Mouse (Mus musculus): ENCODE measurements at regions not wholly inside any gene's neighbourhood (a gene's known extent, or its start where the extent isn't known, plus 50 kb on each side); places are given as distances from the start of the nearest gene placed in this dataset.

- intact Hi-C loops (cut with DNase I), result no loop called here
- peak; percentile 57 for DNase-seq
Measured at GRCm38 (mm10) chr17:45805471-45806082, 71.9 kb upstream of the 1600014C23Rik start.

DNA sequence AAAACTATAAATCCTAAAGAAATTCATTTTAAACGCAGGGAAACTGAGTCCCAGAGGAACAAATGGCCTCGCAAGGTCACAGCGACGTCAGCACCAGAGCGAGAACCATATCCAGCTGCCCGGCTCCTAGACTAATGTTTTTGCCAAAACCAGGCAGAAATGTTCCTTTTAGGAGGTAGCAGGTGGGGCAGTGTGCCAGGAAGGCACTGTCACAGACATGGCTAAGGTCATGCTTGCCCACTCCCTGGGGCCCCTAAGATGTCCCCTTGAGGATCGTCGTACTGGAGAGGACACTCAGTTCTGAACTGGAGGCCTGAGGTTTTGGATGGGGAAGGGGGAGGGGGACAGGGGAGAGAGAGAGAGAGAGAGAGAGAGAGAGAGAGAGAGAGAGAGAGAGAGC, 69.7 kb upstream of the 1600014C23Rik start:
- intact Hi-C loops (cut with DNase I), result no loop called here
- no peak for DNase-seq

GRCm38 (mm10) chr17:45802439-45802838, 68.8 kb upstream of the 1600014C23Rik start:
- intact Hi-C loops (cut with DNase I), result no loop called here
- no peak for DNase-seq

GRCm38 (mm10) chr17:45799725-45800124, 66.1 kb upstream of the 1600014C23Rik start:
- no peak for DNase-seq
- intact Hi-C loops (cut with DNase I), result no loop called here

GRCm38 (mm10) chr17:45798996-45799395, 65.4 kb upstream of the 1600014C23Rik start:
- intact Hi-C loops (cut with DNase I), result no loop called here
- DNase-seq, result no peak

DNA sequence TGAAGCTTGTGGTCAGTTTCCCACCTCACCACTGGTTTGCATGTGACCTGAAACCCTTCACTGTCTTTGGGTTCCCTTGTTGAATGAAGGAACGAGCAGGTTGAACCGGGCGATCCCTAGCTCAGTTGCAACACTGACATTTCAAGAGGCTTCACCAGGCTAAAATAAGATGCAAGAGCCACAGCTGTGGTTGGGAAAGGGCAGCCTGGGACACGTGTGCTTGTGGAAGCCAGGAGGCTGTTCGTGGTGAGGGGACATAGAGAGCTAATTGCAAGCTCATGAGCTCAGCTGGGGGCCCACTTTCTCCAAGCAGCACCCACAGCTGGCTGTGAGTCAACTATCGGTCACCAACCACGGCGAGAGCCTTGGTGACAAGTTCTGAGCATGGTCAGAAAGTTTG, 64.8 kb upstream of the 1600014C23Rik start:
- intact Hi-C loops (cut with DNase I), result no loop called here

DNA sequence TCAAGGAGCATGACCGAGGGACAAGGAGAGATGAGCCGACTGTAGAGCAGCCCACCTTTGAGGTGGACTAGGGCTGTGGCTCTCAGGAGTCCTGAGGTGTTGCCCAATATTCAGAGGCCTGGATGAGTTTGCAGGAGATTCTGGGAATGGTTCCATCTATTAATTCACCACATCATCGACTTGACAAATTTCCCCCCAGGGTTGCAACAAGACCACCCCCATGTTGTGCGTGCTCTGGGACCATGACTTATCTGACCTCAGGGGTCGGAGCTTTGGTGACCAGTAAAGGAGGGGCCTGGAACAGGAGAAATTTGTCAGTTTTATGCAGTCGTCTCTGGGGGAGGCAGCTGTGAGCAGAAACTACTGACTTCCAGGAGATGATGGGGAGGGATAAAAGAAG, 63.5 kb upstream of the 1600014C23Rik start:
- intact Hi-C loops (cut with DNase I), result no loop called here
- DNase-seq, result no peak

More for the DNA sequence above, 64.8 kb upstream of the 1600014C23Rik start:
- DNase-seq, result no peak

DNA sequence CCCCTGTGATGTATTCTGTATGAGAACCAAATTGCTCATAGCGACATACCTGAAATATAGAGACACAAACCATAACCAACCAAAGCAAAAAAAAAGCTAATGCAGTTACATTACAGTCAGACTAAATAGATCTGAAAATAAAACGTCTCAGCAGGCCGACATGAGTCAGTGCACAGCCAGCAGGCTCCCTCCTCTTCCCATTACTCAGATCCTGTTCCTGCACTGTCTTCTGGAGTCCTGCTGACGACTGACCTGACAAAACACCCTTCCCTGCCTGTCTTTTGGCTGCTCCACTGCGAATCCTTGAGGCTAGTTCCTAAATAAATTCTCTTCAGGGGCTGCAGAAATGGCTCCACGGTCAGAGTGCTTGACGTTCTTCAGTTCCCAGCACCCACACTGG, 61.3 kb upstream of the 1600014C23Rik start:
- no peak for DNase-seq
- intact Hi-C loops (cut with DNase I), result no loop called here

DNA sequence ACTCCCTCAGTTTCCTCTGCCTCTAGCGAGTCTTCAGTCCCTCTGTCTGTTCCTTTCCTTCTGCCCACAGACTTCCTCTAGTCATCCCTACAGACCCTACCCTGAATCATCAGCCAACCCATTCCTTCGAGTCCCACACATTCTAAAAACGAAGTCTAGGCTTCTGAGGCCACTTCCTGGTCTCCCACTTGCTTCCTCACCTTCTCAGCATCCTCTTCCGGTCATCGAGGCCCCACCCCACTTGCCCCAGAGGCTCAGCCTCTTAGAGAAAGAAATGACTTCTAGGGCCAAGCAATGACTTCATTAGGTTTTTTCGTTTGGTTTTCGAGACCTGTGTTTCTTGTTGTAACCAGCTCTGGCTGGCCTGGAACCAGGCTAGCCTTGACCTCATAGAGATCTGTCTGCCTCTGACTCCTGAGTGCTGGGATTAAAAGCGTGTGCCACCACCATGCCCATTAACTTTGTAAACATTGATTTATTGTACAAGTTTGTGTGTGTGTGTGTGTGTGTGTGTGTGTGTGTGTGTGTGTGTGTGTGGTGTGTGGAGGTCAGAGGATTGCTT, 57.4 kb upstream of the 1600014C23Rik start:
- DNase-seq, result no peak
- intact Hi-C loops (cut with DNase I), result no loop called here

GRCm38 (mm10) chr17:45789777-45790176, 56.1 kb upstream of the 1600014C23Rik start:
- DNase-seq, result peak; percentile 26
- intact Hi-C loops (cut with DNase I), result no loop called here

DNA sequence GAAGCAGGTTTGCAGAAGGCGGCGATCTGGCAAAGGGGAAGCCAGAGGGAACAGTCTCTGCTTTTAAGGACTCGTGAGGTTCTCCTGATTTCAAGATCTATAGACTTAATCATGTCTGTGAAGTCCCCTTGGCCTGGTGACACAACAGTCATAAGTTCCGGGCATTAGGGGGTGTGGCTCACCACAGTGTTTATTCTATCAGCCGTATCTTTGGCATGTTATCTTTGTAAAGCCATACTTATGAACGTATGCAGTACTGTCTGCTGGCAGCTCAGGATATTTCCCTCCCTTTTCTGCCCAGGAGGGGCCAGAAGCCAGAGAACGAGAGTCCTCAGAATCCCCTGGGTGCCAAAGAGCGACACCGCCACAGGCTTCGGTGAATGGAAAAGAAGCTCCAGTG, 51.3 kb upstream of the 1600014C23Rik start:
- no peak for DNase-seq
- intact Hi-C loops (cut with DNase I), result no loop called here

GRCm38 (mm10) chr17:45784496-45784895, 50.9 kb upstream of the 1600014C23Rik start:
- intact Hi-C loops (cut with DNase I), result no loop called here
- no peak for DNase-seq

Measured in left cerebral cortex, postnatal 4 days (tissue).